Mouse (Mus musculus): Measurements from ENCODE around the gene Rbm34. TPM values are rescaled to one million over a fixed set of nuclear protein-coding genes. Genes with fewer than 3 reads are reported as not detected.
A peak's percentile ranks its signal among the peaks of the same experiment; 100 is the strongest.

Rbm34 gene
- polyA plus RNA-seq, 1 experiment from 2014 or later, result 32.2 TPM

GRCm38 (mm10) chr8:126946444-126946843, 24.4 kb downstream of the Rbm34 start:
- Histone ChIP-seq H3K27ac (replicated peaks; ENCODE audit: low read depth, low read length) (no peak overlapping the region), H3K36me3 (ENCODE audit: control insufficient read depth, insufficient read depth, low read length) (peaks cover 5% of the 10 kb centered on the region), H3K9ac (ENCODE audit: low read length) (no peak overlapping the region; the same call in 1 of the 2 replicates), H3K9me3 (ENCODE audit: control insufficient read depth, low read length) (no peaks in the 10 kb centered on the region), H3K27me3 (ENCODE audit: control insufficient read depth, insufficient read depth, low read length) (no peaks in the 10 kb centered on the region), H3K4me2 (ENCODE audit: low read depth, severe bottlenecking) (no peak overlapping the region), H3K4me1 (ENCODE audit: control insufficient read depth, insufficient read depth, low read length) (peaks cover 6% of the 10 kb centered on the region), H3K4me3 (ENCODE audit: low read depth, low read length) (no peak overlapping the region)
- no peak for ATAC-seq (ENCODE audit: insufficient number of reproducible peaks, low FRiP score, low TSS enrichment, low read depth)
- WGBS, result 74% methylated on average over 7 of the region's 7 CpGs
- DNase-seq (ENCODE audit: low spot score), result no peak

GRCm38 (mm10) chr8:126945730-126946163, 25.1 kb downstream of the Rbm34 start, which contains the start of gene Tomm20:
Gene Tomm20, minus strand, starts transcription at chr8:126945844.
- Histone ChIP-seq H3K9ac (ENCODE audit: low read length) (peak within 1 kb of the TSS; percentile 68), H3K4me3 (ENCODE audit: low read depth, low read length) (peak within 1 kb of the TSS; percentile 69), H3K9me3 (ENCODE audit: control insufficient read depth, low read length) (no peaks in the 10 kb centered on the region), H3K27ac (replicated peaks; ENCODE audit: low read depth, low read length) (peak within 1 kb of the TSS; percentile 76; the same call in 1 of the 2 replicates), H3K4me1 (ENCODE audit: control insufficient read depth, insufficient read depth, low read length) (peaks cover 6% of the 10 kb centered on the region), H3K36me3 (ENCODE audit: control insufficient read depth, insufficient read depth, low read length) (peaks cover 2% of the 10 kb centered on the region; the same call in 1 of the 2 replicates), H3K27me3 (ENCODE audit: control insufficient read depth, insufficient read depth, low read length) (no peaks in the 10 kb centered on the region), H3K4me2 (ENCODE audit: low read depth, severe bottlenecking) (peak within 1 kb of the TSS; percentile 85)
- DNase-seq (ENCODE audit: low spot score), result peak; percentile 97
- WGBS, result under 1% methylated on average over 48 of the region's 48 CpGs
- peak; percentile 91 for ATAC-seq (ENCODE audit: insufficient number of reproducible peaks, low FRiP score, low TSS enrichment, low read depth)

- Histone ChIP-seq H3K27ac (replicated peaks; ENCODE audit: low read depth, low read length) (peak overlapping the region; percentile 76; the same call in 1 of the 2 replicates), H3K9me3 (ENCODE audit: control insufficient read depth, low read length) (no peaks in the 10 kb centered on the region), H3K4me3 (ENCODE audit: low read depth, low read length) (peak overlapping the region; percentile 69), H3K4me1 (ENCODE audit: control insufficient read depth, insufficient read depth, low read length) (peaks cover 6% of the 10 kb centered on the region), H3K27me3 (ENCODE audit: control insufficient read depth, insufficient read depth, low read length) (no peaks in the 10 kb centered on the region), H3K4me2 (ENCODE audit: low read depth, severe bottlenecking) (peak overlapping the region; percentile 85), H3K36me3 (ENCODE audit: control insufficient read depth, insufficient read depth, low read length) (no peaks in the 10 kb centered on the region), H3K9ac (ENCODE audit: low read length) (peak overlapping the region; percentile 68)
- peak; percentile 69 for ATAC-seq (ENCODE audit: insufficient number of reproducible peaks, low FRiP score, low TSS enrichment, low read depth)
- peak; percentile 70 for DNase-seq (ENCODE audit: low spot score)
- WGBS, result under 1% methylated on average over 46 of the region's 46 CpGs
Measured at GRCm38 (mm10) chr8:126944781-126945691, 25.8 kb downstream of the Rbm34 start.

- Histone ChIP-seq H3K36me3 (ENCODE audit: control insufficient read depth, insufficient read depth, low read length) (no peaks in the 10 kb centered on the region; the same call in 1 of the 2 replicates), H3K4me2 (ENCODE audit: low read depth, severe bottlenecking) (no peak overlapping the region), H3K9me3 (ENCODE audit: control insufficient read depth, low read length) (no peaks in the 10 kb centered on the region), H3K27ac (replicated peaks; ENCODE audit: low read depth, low read length) (no peak overlapping the region), H3K4me1 (ENCODE audit: control insufficient read depth, insufficient read depth, low read length) (peaks cover 6% of the 10 kb centered on the region), H3K27me3 (ENCODE audit: control insufficient read depth, insufficient read depth, low read length) (no peaks in the 10 kb centered on the region), H3K4me3 (ENCODE audit: low read depth, low read length) (no peak overlapping the region), H3K9ac (ENCODE audit: low read length) (no peak overlapping the region)
- no peak for DNase-seq (ENCODE audit: low spot score)
- no peak for ATAC-seq (ENCODE audit: insufficient number of reproducible peaks, low FRiP score, low TSS enrichment, low read depth)
- WGBS, result 94% methylated on average over 7 of the region's 7 CpGs
Measured at GRCm38 (mm10) chr8:126943565-126943964, 27.3 kb downstream of the Rbm34 start.

- DNase-seq (ENCODE audit: low spot score) (no peak), ATAC-seq (ENCODE audit: insufficient number of reproducible peaks, low FRiP score, low TSS enrichment, low read depth) (no peak)
- Histone ChIP-seq H3K36me3 (ENCODE audit: control insufficient read depth, insufficient read depth, low read length) (peaks cover 22% of the 10 kb centered on the region), H3K9ac (ENCODE audit: low read length) (no peak overlapping the region), H3K4me2 (ENCODE audit: low read depth, severe bottlenecking) (no peak overlapping the region), H3K27me3 (ENCODE audit: control insufficient read depth, insufficient read depth, low read length) (no peaks in the 10 kb centered on the region), H3K4me3 (ENCODE audit: low read depth, low read length) (no peak overlapping the region), H3K4me1 (ENCODE audit: control insufficient read depth, insufficient read depth, low read length) (no peaks in the 10 kb centered on the region), H3K27ac (replicated peaks; ENCODE audit: low read depth, low read length) (no peak overlapping the region), H3K9me3 (ENCODE audit: control insufficient read depth, low read length) (no peaks in the 10 kb centered on the region)
- 84% methylated on average over 3 of the region's 3 CpGs for WGBS
Measured at GRCm38 (mm10) chr8:126937337-126937736, 33.5 kb downstream of the Rbm34 start.

GRCm38 (mm10) chr8:126935932-126936331, 34.9 kb downstream of the Rbm34 start:
- Histone ChIP-seq H3K9ac (ENCODE audit: low read length) (no peak overlapping the region), H3K27me3 (ENCODE audit: control insufficient read depth, insufficient read depth, low read length) (no peaks in the 10 kb centered on the region), H3K4me3 (ENCODE audit: low read depth, low read length) (no peak overlapping the region), H3K4me1 (ENCODE audit: control insufficient read depth, insufficient read depth, low read length) (no peaks in the 10 kb centered on the region), H3K27ac (replicated peaks; ENCODE audit: low read depth, low read length) (no peak overlapping the region), H3K9me3 (ENCODE audit: control insufficient read depth, low read length) (no peaks in the 10 kb centered on the region), H3K4me2 (ENCODE audit: low read depth, severe bottlenecking) (no peak overlapping the region), H3K36me3 (ENCODE audit: control insufficient read depth, insufficient read depth, low read length) (peaks cover 22% of the 10 kb centered on the region)
- no peak for ATAC-seq (ENCODE audit: insufficient number of reproducible peaks, low FRiP score, low TSS enrichment, low read depth)
- no peak for DNase-seq (ENCODE audit: low spot score)

- no peaks in the 10 kb centered on the region for H3K4me1 ChIP-seq (ENCODE audit: control insufficient read depth, insufficient read depth, low read length)
- H3K9me3 ChIP-seq (ENCODE audit: control insufficient read depth, low read length), result no peaks in the 10 kb centered on the region
- H3K36me3 ChIP-seq (ENCODE audit: control insufficient read depth, insufficient read depth, low read length), result peaks cover 22% of the 10 kb centered on the region
- DNase-seq (ENCODE audit: low spot score) (no peak), ATAC-seq (ENCODE audit: insufficient number of reproducible peaks, low FRiP score, low TSS enrichment, low read depth) (no peak)
- no peak overlapping the region for H3K27ac ChIP-seq (replicated peaks; ENCODE audit: low read depth, low read length)
- 94% methylated on average over 2 of the region's 2 CpGs for WGBS
- H3K4me3 ChIP-seq (ENCODE audit: low read depth, low read length), result no peak overlapping the region
- no peaks in the 10 kb centered on the region for H3K27me3 ChIP-seq (ENCODE audit: control insufficient read depth, insufficient read depth, low read length)
- H3K4me2 ChIP-seq (ENCODE audit: low read depth, severe bottlenecking), result no peak overlapping the region
- no peak overlapping the region for H3K9ac ChIP-seq (ENCODE audit: low read length)
Measured at GRCm38 (mm10) chr8:126935387-126935786, 35.5 kb downstream of the Rbm34 start.

- 81% methylated on average over 1 of the region's 1 CpGs for WGBS
Measured at GRCm38 (mm10) chr8:126932656-126933055, 38.2 kb downstream of the Rbm34 start.

More at GRCm38 (mm10) chr8:126932656-126933055, 38.2 kb downstream of the Rbm34 start:
- peaks cover 22% of the 10 kb centered on the region for H3K36me3 ChIP-seq (ENCODE audit: control insufficient read depth, insufficient read depth, low read length)
- H3K27ac ChIP-seq (replicated peaks; ENCODE audit: low read depth, low read length), result no peak overlapping the region
- H3K9ac ChIP-seq (ENCODE audit: low read length), result no peak overlapping the region
- ATAC-seq (ENCODE audit: insufficient number of reproducible peaks, low FRiP score, low TSS enrichment, low read depth) (no peak), DNase-seq (ENCODE audit: low spot score) (no peak)
- H3K4me2 ChIP-seq (ENCODE audit: low read depth, severe bottlenecking), result no peak overlapping the region
- no peaks in the 10 kb centered on the region for H3K9me3 ChIP-seq (ENCODE audit: control insufficient read depth, low read length)
- no peaks in the 10 kb centered on the region for H3K4me1 ChIP-seq (ENCODE audit: control insufficient read depth, insufficient read depth, low read length)
- H3K27me3 ChIP-seq (ENCODE audit: control insufficient read depth, insufficient read depth, low read length), result no peaks in the 10 kb centered on the region
- no peak overlapping the region for H3K4me3 ChIP-seq (ENCODE audit: low read depth, low read length)

All from limb, embryonic 11.5 days (tissue).